Comparison of ENCODE assay signal across 9 mouse cellular contexts in the genomic region with DNA sequence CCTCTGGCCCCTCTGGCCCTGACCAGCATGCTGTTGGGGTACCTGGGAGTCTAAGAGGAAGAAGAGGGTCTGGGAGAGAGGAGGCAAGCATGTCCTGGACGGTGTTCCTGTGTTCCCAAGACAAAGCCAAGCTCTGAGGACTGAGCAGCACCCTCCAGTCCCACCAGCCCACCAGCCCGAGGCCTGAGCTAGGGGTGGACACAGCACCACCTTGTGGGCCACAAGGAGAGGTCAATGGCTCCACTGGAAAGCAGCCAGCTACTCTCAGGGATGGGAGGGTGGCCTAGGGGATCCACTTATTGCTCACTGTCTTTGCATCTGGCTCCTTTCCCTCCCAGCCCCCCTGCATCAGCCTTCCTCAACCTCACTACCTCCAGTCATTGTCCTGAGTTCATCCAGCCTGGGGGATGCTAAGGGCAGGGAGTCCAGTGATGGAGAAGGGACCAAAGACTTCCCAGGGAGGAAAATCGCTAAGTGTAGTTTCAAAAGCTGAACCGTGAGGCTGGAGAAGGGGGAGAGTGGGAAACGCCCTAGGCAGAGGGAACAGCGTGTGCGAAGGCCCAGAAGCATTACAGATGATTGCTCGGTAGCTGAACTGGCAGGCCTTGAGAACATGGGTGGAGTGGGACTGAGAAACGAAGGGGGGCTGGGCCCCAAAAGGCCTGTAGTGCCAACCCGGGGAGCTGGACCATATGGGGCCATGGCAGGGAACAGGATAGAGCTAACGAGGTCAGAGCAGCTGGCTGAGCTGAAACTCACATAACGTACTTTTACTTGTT. TPM values are rescaled to one million over a fixed set of nuclear protein-coding genes. Genes with fewer than 3 reads are reported as not detected.
DNase-seq lines count a peak whose midpoint lies in the region; ATAC-seq lines count a peak whose summit lies in the region.
"Had no signal": no experiment of that assay in that cellular context is flagged by ENCODE, and none has a peak within 500 bp of the region (broad histone marks: within the 10 kb centered on the region; RNA-seq: fewer than 3 reads in every experiment).

No protein-coding gene starts in this region.

- ATAC-seq in liver, embryonic 11.5 days (replicated peaks; ENCODE audit: low FRiP score), result no peak
- ATAC-seq in granulocyte monocyte progenitor cell, adult 5-6 weeks (replicated peaks; ENCODE audit: poor library complexity, severe bottlenecking), result peak; percentile 52
- peak; percentile 72 for ATAC-seq in kidney, embryonic 14.5 days (ENCODE audit: low FRiP score, low TSS enrichment)
- ATAC-seq in midbrain, embryonic 11.5 days (ENCODE audit: low FRiP score), result peak; percentile 88

- no peaks in the 10 kb centered on the region for H3K36me3 ChIP-seq in liver, embryonic 11.5 days (ENCODE audit: control insufficient read depth, insufficient read depth, low read length)
- no peaks in the 10 kb centered on the region for H3K36me3 ChIP-seq in kidney, embryonic 14.5 days (ENCODE audit: control insufficient read depth, insufficient read depth, low read length)
- no peaks in the 10 kb centered on the region for H3K36me3 ChIP-seq in midbrain, embryonic 11.5 days (ENCODE audit: control insufficient read depth, insufficient read depth, low read length)

- peaks cover 3% of the 10 kb centered on the region; the same call in 1 of the 2 replicates for H3K27me3 ChIP-seq in liver, embryonic 11.5 days (replicated peaks; ENCODE audit: control insufficient read depth, insufficient read depth, low read length)
- no peaks in the 10 kb centered on the region for H3K27me3 ChIP-seq in kidney, embryonic 14.5 days (ENCODE audit: control insufficient read depth, insufficient read depth, low read length)
- no peaks in the 10 kb centered on the region for H3K27me3 ChIP-seq in midbrain, embryonic 11.5 days (ENCODE audit: control insufficient read depth, insufficient read depth, low read length)

- no peak overlapping the region for H3K4me3 ChIP-seq in liver, embryonic 11.5 days (ENCODE audit: low read depth, low read length)
- no peak overlapping the region for H3K4me3 ChIP-seq in kidney, embryonic 14.5 days (ENCODE audit: low read length)
- no peak overlapping the region for H3K4me3 ChIP-seq in midbrain, embryonic 11.5 days (ENCODE audit: low read depth, low read length)

- no peaks in the 10 kb centered on the region for H3K9me3 ChIP-seq in liver, embryonic 11.5 days (ENCODE audit: control insufficient read depth, low read length)
- no peaks in the 10 kb centered on the region for H3K9me3 ChIP-seq in kidney, embryonic 14.5 days (ENCODE audit: control insufficient read depth, low read length)
- H3K9me3 ChIP-seq in midbrain, embryonic 11.5 days (ENCODE audit: control insufficient read depth, low read length), result no peaks in the 10 kb centered on the region

- H3K27ac ChIP-seq in liver, embryonic 11.5 days (ENCODE audit: low read depth, low read length), result no peak overlapping the region
- no peak overlapping the region for H3K27ac ChIP-seq in kidney, embryonic 14.5 days (ENCODE audit: low read depth, low read length)
- 0 out of 2 replicates have a peak overlapping the region, but pooled peaks have one; percentile 11 for H3K27ac ChIP-seq in midbrain, embryonic 11.5 days (ENCODE audit: low read depth, low read length)

- peak; percentile 28 for DNase-seq in liver
- no peak for DNase-seq in liver, embryonic 11.5 days (ENCODE audit: low spot score)
- peak; percentile 87 to 90 for DNase-seq in cerebellum, postnatal 10 days
- peak; percentile 94 for DNase-seq in midbrain, embryonic 11.5 days (ENCODE audit: low spot score, missing footprints)
- DNase-seq in frontal cortex, postnatal 25 days (ENCODE audit: low spot score in 2 of 2), result no peak
- DNase-seq in spleen, adult 18-20 months, result no peak

- 65% methylated on average over 12 of the region's 12 CpGs for WGBS in liver, embryonic 11.5 days
- 59% methylated on average over 12 of the region's 12 CpGs for WGBS in kidney, embryonic 14.5 days
- WGBS in midbrain, embryonic 11.5 days, result 56% methylated on average over 12 of the region's 12 CpGs

- H3K4me1 ChIP-seq in liver, embryonic 11.5 days (replicated peaks; ENCODE audit: control insufficient read depth, insufficient read depth, low read length), result no peaks in the 10 kb centered on the region
- H3K4me1 ChIP-seq in kidney, embryonic 14.5 days (ENCODE audit: control insufficient read depth, insufficient read depth, low read length), result 0 out of 2 replicates have a peak, but pooled peaks cover 12% of the 10 kb centered on the region
- peaks cover 2% of the 10 kb centered on the region for H3K4me1 ChIP-seq in midbrain, embryonic 11.5 days (ENCODE audit: control insufficient read depth, insufficient read depth, low read length)

- no peak overlapping the region for H3K4me2 ChIP-seq in liver, embryonic 11.5 days
- no peak overlapping the region for H3K4me2 ChIP-seq in kidney, embryonic 14.5 days (replicated peaks; ENCODE audit: low read depth, low read length)
- H3K4me2 ChIP-seq in midbrain, embryonic 11.5 days, result no peak overlapping the region

- H3K9ac ChIP-seq in liver, embryonic 11.5 days (ENCODE audit: low read depth, low read length), result no peak overlapping the region
- no peak overlapping the region for H3K9ac ChIP-seq in kidney, embryonic 14.5 days (ENCODE audit: low read depth, low read length)
- peak overlapping the region; percentile 49 for H3K9ac ChIP-seq in midbrain, embryonic 11.5 days (ENCODE audit: low read length)

RNA-seq across cellular contexts. Expression of gene Cdcp2, which starts 24.7 kb away (rescaled TPM):
- polyA plus RNA-seq in liver, embryonic 11.5 days (2014; fragmentation: Nextera tagmentation; extraction: Ambion mirVana), result not detected in 2 replicates
- total RNA-seq in granulocyte monocyte progenitor cell, adult 5-6 weeks (2014; fragmentation: Nextera tagmentation), result not detected in 2 replicates
- not detected in 2 replicates for total RNA-seq in granulocyte monocyte progenitor cell, adult 5-6 weeks (2017)
- polyA plus RNA-seq in kidney, embryonic 14.5 days (2014; fragmentation: Nextera tagmentation; extraction: Ambion mirVana), result 0.12 TPM in 1 of 2 replicates, not detected in the other
- polyA plus RNA-seq in midbrain, embryonic 11.5 days (2014; fragmentation: Nextera tagmentation; extraction: Ambion mirVana), result 0.11 and 0.29 TPM in 2 replicates
- polyA plus RNA-seq: large intestine, adult 2 months had no signal

RNA-seq across cellular contexts. Expression of gene Cyb5rl, which starts 54.6 kb away (rescaled TPM):
- polyA plus RNA-seq in liver, embryonic 11.5 days (2014; fragmentation: Nextera tagmentation; extraction: Ambion mirVana), result 5.7 and 5.9 TPM in 2 replicates
- total RNA-seq in granulocyte monocyte progenitor cell, adult 5-6 weeks (2014; fragmentation: Nextera tagmentation), result 8.8 and 10.4 TPM in 2 replicates
- total RNA-seq in granulocyte monocyte progenitor cell, adult 5-6 weeks (2017), result 7.2 and 10.9 TPM in 2 replicates
- 5.5 and 7.7 TPM in 2 replicates for polyA plus RNA-seq in kidney, embryonic 14.5 days (2014; fragmentation: Nextera tagmentation; extraction: Ambion mirVana)
- 5.6 TPM in 2 replicates for polyA plus RNA-seq in midbrain, embryonic 11.5 days (2014; fragmentation: Nextera tagmentation; extraction: Ambion mirVana)

RNA-seq across cellular contexts. Expression of gene Mrpl37, which starts 54.7 kb away (rescaled TPM):
- polyA plus RNA-seq in liver, embryonic 11.5 days (2014; fragmentation: Nextera tagmentation; extraction: Ambion mirVana), result 122 and 128 TPM in 2 replicates
- total RNA-seq in granulocyte monocyte progenitor cell, adult 5-6 weeks (2014; fragmentation: Nextera tagmentation), result 78.5 and 105 TPM in 2 replicates
- total RNA-seq in granulocyte monocyte progenitor cell, adult 5-6 weeks (2017), result 56.6 and 61.0 TPM in 2 replicates
- polyA plus RNA-seq in kidney, embryonic 14.5 days (2014; fragmentation: Nextera tagmentation; extraction: Ambion mirVana), result 108 and 125 TPM in 2 replicates
- 106 and 112 TPM in 2 replicates for polyA plus RNA-seq in midbrain, embryonic 11.5 days (2014; fragmentation: Nextera tagmentation; extraction: Ambion mirVana)

RNA-seq across cellular contexts. Expression of gene Tmem59, which starts 56.8 kb away (rescaled TPM):
- polyA plus RNA-seq in liver, embryonic 11.5 days (2014; fragmentation: Nextera tagmentation; extraction: Ambion mirVana), result 221 and 223 TPM in 2 replicates
- total RNA-seq in granulocyte monocyte progenitor cell, adult 5-6 weeks (2014; fragmentation: Nextera tagmentation), result 154 and 171 TPM in 2 replicates
- total RNA-seq in granulocyte monocyte progenitor cell, adult 5-6 weeks (2017), result 140 and 182 TPM in 2 replicates
- 345 and 420 TPM in 2 replicates for polyA plus RNA-seq in kidney, embryonic 14.5 days (2014; fragmentation: Nextera tagmentation; extraction: Ambion mirVana)
- 344 and 384 TPM in 2 replicates for polyA plus RNA-seq in midbrain, embryonic 11.5 days (2014; fragmentation: Nextera tagmentation; extraction: Ambion mirVana)

RNA-seq across cellular contexts. Expression of gene Tceanc2, which starts 57.6 kb away (rescaled TPM):
- polyA plus RNA-seq in liver, embryonic 11.5 days (2014; fragmentation: Nextera tagmentation; extraction: Ambion mirVana), result 23.0 and 32.3 TPM in 2 replicates
- total RNA-seq in granulocyte monocyte progenitor cell, adult 5-6 weeks (2014; fragmentation: Nextera tagmentation), result 17.6 and 36.5 TPM in 2 replicates
- total RNA-seq in granulocyte monocyte progenitor cell, adult 5-6 weeks (2017), result 23.3 and 28.8 TPM in 2 replicates
- 31.7 and 39.3 TPM in 2 replicates for polyA plus RNA-seq in kidney, embryonic 14.5 days (2014; fragmentation: Nextera tagmentation; extraction: Ambion mirVana)
- polyA plus RNA-seq in midbrain, embryonic 11.5 days (2014; fragmentation: Nextera tagmentation; extraction: Ambion mirVana), result 22.8 and 25.2 TPM in 2 replicates

Comparison
In these comparisons a context has a peak if more than half of its experiments do, and no peak if none do; other contexts are left out.
1. DNase-seq: peak in liver (single experiment), cerebellum, postnatal 10 days (2 of 2) and midbrain, embryonic 11.5 days (single experiment); none in liver, embryonic 11.5 days (single experiment), frontal cortex, postnatal 25 days (0 of 2) and spleen, adult 18-20 months (0 of 2).